Mouse (Mus musculus) retina, adult 2 months (tissue): Measurements from ENCODE around the gene Parp1.
A peak's percentile ranks its signal among the peaks of the same experiment; 100 is the strongest.
"Not testable (repeated sequence)": the region's sequence is repeated elsewhere in the genome, so short reads cannot be mapped to it uniquely, and the experiment has no call there.

Source experiments
- DNase-seq: peaks from one replicate; pipeline ENCODE4 v3.0.0-alpha.2; 2012; ENCODE audit warnings: low read depth, low spot score

Parp1 gene

GRCm38 (mm10) chr1:180626141-180626540 lies 57.4 kb downstream of the Parp1 start:
- DNase-seq: no peak

GRCm38 (mm10) chr1:180637796-180638195 lies 69.1 kb downstream of the Parp1 start:
- not testable (repeated sequence) for DNase-seq

- no peak for DNase-seq
Observed at GRCm38 (mm10) chr1:180639416-180640401, 71.0 kb downstream of the Parp1 start.

GRCm38 (mm10) chr1:180640605-180641125 lies 71.9 kb downstream of the Parp1 start:
- no peak for DNase-seq

- DNase-seq: peak; percentile 69
Observed at GRCm38 (mm10) chr1:180641137-180641517, 72.4 kb downstream of the Parp1 start, which contains the start of gene Lin9. Lin9 (plus strand) TSS chr1:180641150.

- no peak for DNase-seq
Observed at GRCm38 (mm10) chr1:180641518-180642227, 72.9 kb downstream of the Parp1 start.

GRCm38 (mm10) chr1:180642228-180642564 lies 73.5 kb downstream of the Parp1 start:
- DNase-seq: no peak
